Mouse (Mus musculus) cerebellum, adult 2 months (tissue): ENCODE data around the gene Itpripl1. TPM values are rescaled to one million over a fixed set of nuclear protein-coding genes. Genes with fewer than 3 reads are reported as not detected.
"Not testable (repeated sequence)": the region's sequence is repeated elsewhere in the genome, so short reads cannot be mapped to it uniquely, and the experiment has no call there.

ENCODE experiments used
- DNase-seq, 2 experiments: peaks; one replicate each; pipeline ENCODE4 v3.0.0; 2021
- H3K27ac ChIP-seq: fragments of 200-500 bp; 2 replicates; pipeline ENCODE4 v1.5.1; 2012; ENCODE audit warnings: low read length, control low read depth, inconsistent platforms; ENCODE audit not compliant: insufficient read depth
- H3K27me3 ChIP-seq: fragments of 200-500 bp; 2 replicates; pipeline ENCODE4 v1.6.1; 2012; ENCODE audit warnings: inconsistent platforms, mild to moderate bottlenecking, low read length, moderate library complexity; ENCODE audit not compliant: control insufficient read depth, insufficient read depth
- H3K4me1 ChIP-seq: fragments of 200-500 bp; 2 replicates; pipeline ENCODE4 v1.6.1; 2011; ENCODE audit warnings: low read length; ENCODE audit not compliant: control insufficient read depth, insufficient read depth
- H3K4me3 ChIP-seq: fragments of 200-500 bp; replicated peaks from 2 replicates; pipeline ENCODE3; 2011; ENCODE audit warnings: mild to moderate bottlenecking, low read depth, low read length, control low read depth; ENCODE audit not compliant: insufficient read depth
- CTCF ChIP-seq: fragments of 200-500 bp; IDR thresholded peaks from 2 replicates; pipeline ENCODE4 v1.5.1; 2011; ENCODE audit warnings: low read depth, mild to moderate bottlenecking, control low read depth, low read length, moderate library complexity, borderline replicate concordance; ENCODE audit not compliant: insufficient read depth
- POLR2A ChIP-seq: fragments of 200-500 bp; IDR thresholded peaks from 2 replicates; pipeline ENCODE4 v1.6.1; 2011; ENCODE audit warnings: low read length, control low read depth, borderline replicate concordance; ENCODE audit not compliant: insufficient read depth
- WGBS: fragments of 180-500 bp; shearing (Covaris S2); methylation state at CpG from one replicate; pipeline ENCODE4 v1.1.7; 2018; 5-methylcytosine and 5-hydroxymethylcytosine counted together
- polyA plus RNA-seq: library from polyadenylated mRNA; depleted of rRNA; stranded (reverse); fragments of >200 nt; gene quantifications from 2 replicates; pipeline ENCODE4 v1.2.3, GENCODE M21; 2012

Gene Itpripl1
- polyA plus RNA-seq, 1 experiment: 1.2 TPM

- DNase-seq: no peak
- no peak for TF ChIP-seq CTCF
- TF ChIP-seq POLR2A: no peak
- Histone ChIP-seq H3K27ac (no peak overlapping the region), H3K4me1 (no peaks in the 10 kb centered on the region; the same call in 1 of the 2 replicates), H3K4me3 (no peak overlapping the region), H3K27me3 (no peaks in the 10 kb centered on the region)
- 96% methylated on average over 7 of the region's 7 CpGs for WGBS
These were observed 3.2 kb downstream of the Itpripl1 start for GRCm38 (mm10) chr2:127140011-127140410.

DNA sequence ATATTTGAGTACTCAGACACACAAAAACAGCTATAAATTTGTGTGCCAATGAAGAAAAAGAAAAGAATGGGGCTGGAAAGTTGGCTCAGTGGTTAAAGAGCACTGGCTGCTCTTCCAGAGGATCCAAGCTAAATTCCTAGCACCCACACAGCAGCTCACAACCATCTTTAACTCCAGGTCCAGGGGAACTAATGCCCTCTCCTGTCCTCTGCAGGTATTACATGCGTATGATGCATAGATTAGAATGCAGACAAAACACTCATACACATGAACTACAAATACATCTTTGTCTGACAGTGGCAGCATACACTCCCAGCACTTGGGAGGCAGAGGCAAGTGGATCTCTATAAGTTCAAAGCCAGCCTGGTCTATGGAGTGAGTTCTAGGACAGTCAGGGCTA is 3.6 kb downstream of the Itpripl1 start:
- WGBS: 97% methylated on average over 1 of the region's 1 CpGs
- no peak overlapping the region for H3K4me3 ChIP-seq
- no peaks in the 10 kb centered on the region; the same call in 1 of the 2 replicates for H3K4me1 ChIP-seq
- DNase-seq: no peak
- no peak overlapping the region for H3K27ac ChIP-seq
- no peak for TF ChIP-seq CTCF
- TF ChIP-seq POLR2A: no peak
- no peaks in the 10 kb centered on the region for H3K27me3 ChIP-seq

DNA sequence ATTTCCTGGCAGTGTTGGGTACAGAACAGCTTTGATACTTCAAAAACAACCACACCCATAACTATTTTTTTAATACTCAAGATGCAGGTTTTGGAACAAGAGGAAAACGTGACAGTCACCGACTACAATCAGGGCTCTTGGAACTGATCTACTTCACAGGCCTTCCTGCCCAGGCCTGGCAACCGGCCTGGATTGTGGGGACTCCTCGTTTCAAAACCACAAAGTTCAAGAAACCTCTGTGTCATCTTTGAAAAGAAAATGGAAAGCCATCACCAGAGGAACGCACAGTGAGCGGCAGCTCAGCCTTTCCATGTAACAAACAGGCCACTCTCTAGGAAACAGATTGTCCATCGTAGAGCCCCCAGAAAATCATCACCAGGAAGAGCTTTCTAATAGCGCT is 4.1 kb downstream of the Itpripl1 start:
- H3K4me1 ChIP-seq: no peaks in the 10 kb centered on the region; the same call in 1 of the 2 replicates
- H3K27ac ChIP-seq: no peak overlapping the region
- WGBS: 75% methylated on average over 8 of the region's 8 CpGs
- no peak overlapping the region for H3K4me3 ChIP-seq
- H3K27me3 ChIP-seq: no peaks in the 10 kb centered on the region
- no peak for DNase-seq
- TF ChIP-seq POLR2A (no peak), CTCF (no peak)

DNA sequence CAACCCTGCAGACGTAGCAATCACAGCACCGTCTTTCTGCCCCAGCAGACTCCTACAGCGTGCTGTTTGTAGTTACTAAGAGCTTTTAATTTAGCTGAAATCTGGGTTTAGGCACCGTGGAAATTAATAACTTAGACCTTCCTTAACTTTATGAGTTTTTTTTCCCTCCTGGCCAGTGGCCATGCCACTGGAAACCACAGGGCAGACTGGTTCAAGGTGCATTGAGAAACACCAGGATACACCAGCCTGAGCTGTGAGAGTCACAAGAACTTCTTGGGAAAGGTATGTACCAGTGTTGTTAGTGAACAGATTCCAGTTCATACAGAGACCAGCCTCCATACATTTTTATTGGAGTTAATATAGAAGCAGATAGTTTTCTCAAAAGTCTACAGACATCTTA is 4.8 kb downstream of the Itpripl1 start:
- WGBS: 85% methylated on average over 4 of the region's 4 CpGs
- no peak overlapping the region for H3K27ac ChIP-seq
- H3K27me3 ChIP-seq: no peaks in the 10 kb centered on the region
- no peaks in the 10 kb centered on the region; the same call in 1 of the 2 replicates for H3K4me1 ChIP-seq
- DNase-seq: no peak
- TF ChIP-seq CTCF (no peak), POLR2A (no peak)
- H3K4me3 ChIP-seq: no peak overlapping the region

- Histone ChIP-seq H3K27me3 (no peaks in the 10 kb centered on the region), H3K4me1 (no peaks in the 10 kb centered on the region; the same call in 1 of the 2 replicates), H3K4me3 (no peak overlapping the region), H3K27ac (no peak overlapping the region)
- DNase-seq: no peak
- 80% methylated on average over 10 of the region's 10 CpGs for WGBS
- TF ChIP-seq CTCF: no peak
- no peak for TF ChIP-seq POLR2A
These were observed 5.3 kb downstream of the Itpripl1 start for GRCm38 (mm10) chr2:127137838-127138420.

DNA sequence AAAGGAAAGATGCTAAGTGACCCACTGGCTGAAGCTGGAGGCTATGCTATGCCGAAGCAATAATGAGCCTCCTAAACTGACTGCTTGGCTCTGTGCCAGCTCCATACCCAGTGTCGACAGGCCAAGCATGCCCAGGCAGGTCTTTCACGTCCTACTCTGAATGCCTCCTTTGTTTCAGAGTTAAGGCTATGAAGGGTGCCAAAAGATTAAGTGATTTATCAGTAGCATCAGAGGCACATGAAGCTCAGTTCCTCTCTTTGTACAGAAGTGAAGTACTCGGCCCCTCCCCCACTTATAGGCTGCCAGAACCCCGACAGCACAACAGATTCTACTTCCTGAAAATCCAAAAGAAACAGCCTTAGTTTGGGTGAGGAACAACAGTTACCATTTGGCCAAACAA is 6.3 kb downstream of the Itpripl1 start:
- DNase-seq: no peak
- no peak overlapping the region for H3K27ac ChIP-seq
- no peak overlapping the region for H3K4me3 ChIP-seq
- H3K4me1 ChIP-seq: no peaks in the 10 kb centered on the region
- WGBS: 4% methylated on average over 5 of the region's 5 CpGs
- H3K27me3 ChIP-seq: no peaks in the 10 kb centered on the region
- TF ChIP-seq CTCF (no peak), POLR2A (no peak)

GRCm38 (mm10) chr2:127135255-127135654 is 8.0 kb downstream of the Itpripl1 start:
- H3K27ac ChIP-seq, H3K27me3 ChIP-seq, H3K4me3 ChIP-seq, DNase-seq, H3K4me1 ChIP-seq: not testable (repeated sequence)
- 38% methylated on average over 3 of the region's 3 CpGs for WGBS

GRCm38 (mm10) chr2:127133621-127134461 is 9.4 kb downstream of the Itpripl1 start, which contains the start of gene Ncaph:
Ncaph (minus strand) TSS chr2:127133954.
- TF ChIP-seq CTCF (no peak), POLR2A (peak; percentile 83)
- no peak within 1 kb of the TSS for H3K27ac ChIP-seq
- H3K4me1 ChIP-seq: no peaks in the 10 kb centered on the region

More at GRCm38 (mm10) chr2:127133621-127134461, 9.4 kb downstream of the Itpripl1 start, which contains the start of gene Ncaph:
- peak; percentile 87 to 94 for DNase-seq
- Histone ChIP-seq H3K27me3 (no peaks in the 10 kb centered on the region), H3K4me3 (peak within 1 kb of the TSS; percentile 84)
- 1% methylated on average over 57 of the region's 57 CpGs for WGBS
